Mouse (Mus musculus) thymus, adult 2 months (tissue): ENCODE results near the gene Drap1. TPM values are rescaled to one million over a fixed set of nuclear protein-coding genes. Genes with fewer than 3 reads are reported as not detected.
A peak's percentile ranks its signal among the peaks of the same experiment; 100 is the strongest.

Experiments used
- DNase-seq: peaks from one replicate; pipeline ENCODE4 v3.0.0; 2021
- H3K27ac ChIP-seq: fragments of 200-500 bp; 2 replicates; pipeline ENCODE4 v1.5.1; 2012; ENCODE audit warnings: low read length, control low read depth; ENCODE audit not compliant: control insufficient read depth, insufficient read depth
- H3K27me3 ChIP-seq: fragments of 200-500 bp; 2 replicates; pipeline ENCODE4 v1.6.1; 2012; ENCODE audit warnings: mild to moderate bottlenecking, low read length, moderate library complexity, mixed read lengths; ENCODE audit not compliant: control insufficient read depth, insufficient read depth
- H3K36me3 ChIP-seq: fragments of 200-500 bp; 2 replicates; pipeline ENCODE4 v1.6.1; 2012; ENCODE audit warnings: mild to moderate bottlenecking, low read length, moderate library complexity; ENCODE audit not compliant: control insufficient read depth, insufficient read depth
- H3K4me1 ChIP-seq: fragments of 200-500 bp; replicated peaks from 2 replicates; pipeline ENCODE4 v1.6.1; 2012; ENCODE audit warnings: low read length; ENCODE audit not compliant: control insufficient read depth, insufficient read depth
- H3K4me3 ChIP-seq: fragments of 200-500 bp; 2 replicates; pipeline ENCODE4 v1.5.1; 2012; ENCODE audit warnings: mild to moderate bottlenecking, low read length, control low read depth, moderate library complexity; ENCODE audit not compliant: control insufficient read depth, insufficient read depth
- CTCF ChIP-seq: fragments of 200-500 bp; IDR thresholded peaks from 2 replicates; pipeline ENCODE4 v1.5.1; 2012; ENCODE audit warnings: mild to moderate bottlenecking, control low read depth, low read length, moderate library complexity, borderline replicate concordance; ENCODE audit not compliant: control insufficient read depth, poor library complexity, insufficient read depth; ENCODE audit errors: extremely low read depth
- POLR2A ChIP-seq: fragments of 200-500 bp; IDR thresholded peaks from 2 replicates; pipeline ENCODE4 v1.6.1; 2012; ENCODE audit warnings: mild to moderate bottlenecking, low read length, control low read depth, moderate library complexity; ENCODE audit not compliant: control insufficient read depth, poor library complexity, insufficient read depth; ENCODE audit errors: extremely low read depth
- WGBS: fragments of 180-500 bp; shearing (Covaris S2); methylation state at CpG from one replicate; pipeline ENCODE4 v1.1.7; 2018; 5-methylcytosine and 5-hydroxymethylcytosine counted together
- polyA plus RNA-seq: library from polyadenylated mRNA; depleted of rRNA; stranded (reverse); fragments of >200 nt; gene quantifications from 2 replicates; pipeline ENCODE4 v1.2.3, GENCODE M21; 2012

Drap1 gene
- polyA plus RNA-seq, 1 experiment = 133 TPM

DNA sequence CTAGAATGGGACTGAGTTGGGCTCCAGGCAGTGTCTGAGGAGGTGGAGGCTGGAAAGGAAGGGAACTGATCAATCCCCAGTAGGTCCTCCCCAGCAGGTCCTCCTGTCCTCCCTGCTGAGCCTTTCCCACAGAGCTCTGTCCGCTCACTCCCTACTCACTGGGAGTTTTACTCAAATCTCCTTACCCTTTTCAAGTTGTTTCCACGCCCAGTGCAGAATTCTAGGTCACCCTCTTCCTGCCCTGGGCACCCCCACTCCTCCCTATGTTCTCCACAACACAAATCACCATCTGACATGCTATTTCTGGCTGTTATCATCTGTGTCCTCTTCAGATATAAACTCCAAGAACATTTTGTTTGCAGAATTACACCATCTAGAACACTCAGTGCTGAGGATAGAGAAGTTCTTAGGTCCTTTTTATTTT lies 10.2 kb downstream of the Drap1 start:
- 89% methylated on average over 2 of the region's 2 CpGs for WGBS
- no peak for DNase-seq
- Histone ChIP-seq H3K4me3 (no peak overlapping the region), H3K27me3 (no peaks in the 10 kb centered on the region), H3K4me1 (0 out of 2 replicates have a peak, but pooled peaks cover 3% of the 10 kb centered on the region), H3K36me3 (peaks cover 11% of the 10 kb centered on the region; the same call in 1 of the 2 replicates), H3K27ac (no peak overlapping the region)
- TF ChIP-seq POLR2A (no peak), CTCF (no peak)

DNA sequence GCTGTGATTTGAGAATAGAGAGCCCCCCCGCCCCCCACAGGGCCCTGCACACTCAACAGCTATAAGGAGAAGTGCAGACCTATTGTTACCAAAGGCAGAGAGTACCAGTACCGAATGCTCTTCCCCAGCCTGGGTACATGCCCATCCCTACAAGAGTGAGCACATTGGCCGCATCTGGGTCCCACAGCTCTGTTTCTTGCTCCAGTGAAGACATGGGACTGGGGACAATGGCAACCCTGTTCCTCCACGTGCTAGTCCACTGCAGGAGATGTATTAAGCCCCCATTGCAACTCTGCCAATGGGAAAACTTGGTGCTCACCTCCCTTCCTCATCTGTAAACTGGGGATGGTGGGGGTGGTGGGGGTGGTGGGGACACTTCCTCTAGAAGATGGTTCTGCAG lies 10.9 kb downstream of the Drap1 start:
- Histone ChIP-seq H3K4me3 (no peak overlapping the region), H3K36me3 (peaks cover 11% of the 10 kb centered on the region; the same call in 1 of the 2 replicates), H3K4me1 (0 out of 2 replicates have a peak, but pooled peaks cover 7% of the 10 kb centered on the region), H3K27me3 (no peaks in the 10 kb centered on the region), H3K27ac (no peak overlapping the region)
- no peak for DNase-seq
- WGBS = 97% methylated on average over 4 of the region's 4 CpGs
- TF ChIP-seq CTCF (no peak), POLR2A (no peak)

DNA sequence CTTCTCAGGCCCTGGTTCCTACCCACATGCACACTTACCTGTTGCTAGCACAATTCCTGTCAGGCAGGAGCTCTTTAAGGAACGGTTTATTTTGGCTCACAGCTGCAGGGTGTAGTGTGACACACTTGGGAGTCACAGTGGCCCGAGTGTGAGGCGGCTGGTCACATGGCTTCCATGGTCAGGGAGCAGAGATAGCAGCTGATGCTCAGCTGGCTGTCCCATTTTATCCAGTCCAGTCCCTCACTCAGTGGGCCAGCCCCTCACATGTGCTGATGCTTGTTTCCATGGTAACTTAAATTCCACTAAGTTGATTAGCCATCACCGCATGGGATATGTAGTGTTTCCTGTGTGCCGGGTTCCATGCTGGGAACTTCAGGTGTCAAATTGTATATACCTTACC lies 12.8 kb downstream of the Drap1 start:
- peaks cover 16% of the 10 kb centered on the region for H3K4me1 ChIP-seq
- TF ChIP-seq CTCF = no peak
- TF ChIP-seq POLR2A = no peak
- 94% methylated on average over 5 of the region's 5 CpGs for WGBS
- H3K36me3 ChIP-seq = no peaks in the 10 kb centered on the region
- no peaks in the 10 kb centered on the region for H3K27me3 ChIP-seq
- H3K27ac ChIP-seq = no peak overlapping the region
- H3K4me3 ChIP-seq = no peak overlapping the region
- DNase-seq = no peak

DNA sequence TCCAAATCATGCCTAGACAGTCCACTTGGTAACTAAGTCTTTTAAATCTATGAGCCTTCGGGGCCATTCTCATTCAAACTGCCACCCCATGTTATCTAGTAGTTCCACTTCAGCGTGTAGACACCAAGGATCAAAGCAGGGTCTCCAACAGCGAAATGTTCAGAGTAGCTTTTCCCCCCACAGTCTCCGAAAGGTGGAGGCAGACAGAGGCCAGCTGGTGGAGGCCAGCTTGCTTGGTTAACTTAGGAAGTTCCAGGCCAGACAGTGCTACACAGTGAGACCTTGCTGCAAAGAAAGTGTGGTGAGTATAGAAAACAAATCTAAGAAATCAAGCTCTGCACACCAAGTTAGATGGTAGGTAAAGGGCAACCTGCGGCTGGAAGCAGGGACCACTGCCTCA lies 14.1 kb downstream of the Drap1 start:
- Histone ChIP-seq H3K4me3 (no peak overlapping the region), H3K27ac (no peak overlapping the region), H3K36me3 (no peaks in the 10 kb centered on the region), H3K27me3 (no peaks in the 10 kb centered on the region), H3K4me1 (peaks cover 18% of the 10 kb centered on the region)
- DNase-seq = no peak
- TF ChIP-seq CTCF (no peak), POLR2A (no peak)
- WGBS = 98% methylated on average over 5 of the region's 5 CpGs

DNA sequence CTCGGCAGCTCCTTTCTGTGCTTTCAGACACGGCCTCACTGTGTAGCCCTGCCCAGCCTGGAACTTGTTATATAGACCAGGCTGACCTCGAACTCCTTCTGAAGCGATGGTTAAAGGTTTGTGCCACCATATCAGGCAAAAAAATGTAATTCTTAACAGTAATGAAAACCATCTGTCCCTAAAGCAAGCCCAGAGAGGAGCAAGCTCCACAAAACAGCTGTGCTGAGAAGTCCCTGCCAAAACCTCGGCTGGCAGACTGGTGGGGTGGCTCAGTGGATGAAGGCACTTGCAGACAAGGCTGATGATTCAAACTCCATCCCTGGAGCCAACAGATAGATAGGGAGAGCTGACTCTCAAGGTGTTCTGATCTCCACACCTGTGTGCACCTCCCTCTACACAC lies 15.7 kb downstream of the Drap1 start:
- Histone ChIP-seq H3K36me3 (no peaks in the 10 kb centered on the region), H3K4me3 (no peak overlapping the region), H3K27me3 (no peaks in the 10 kb centered on the region), H3K27ac (peak overlapping the region; percentile 5; the same call in 1 of the 2 replicates), H3K4me1 (peaks cover 18% of the 10 kb centered on the region)
- WGBS = 80% methylated on average over 5 of the region's 5 CpGs
- no peak for DNase-seq
- TF ChIP-seq CTCF = no peak

DNA sequence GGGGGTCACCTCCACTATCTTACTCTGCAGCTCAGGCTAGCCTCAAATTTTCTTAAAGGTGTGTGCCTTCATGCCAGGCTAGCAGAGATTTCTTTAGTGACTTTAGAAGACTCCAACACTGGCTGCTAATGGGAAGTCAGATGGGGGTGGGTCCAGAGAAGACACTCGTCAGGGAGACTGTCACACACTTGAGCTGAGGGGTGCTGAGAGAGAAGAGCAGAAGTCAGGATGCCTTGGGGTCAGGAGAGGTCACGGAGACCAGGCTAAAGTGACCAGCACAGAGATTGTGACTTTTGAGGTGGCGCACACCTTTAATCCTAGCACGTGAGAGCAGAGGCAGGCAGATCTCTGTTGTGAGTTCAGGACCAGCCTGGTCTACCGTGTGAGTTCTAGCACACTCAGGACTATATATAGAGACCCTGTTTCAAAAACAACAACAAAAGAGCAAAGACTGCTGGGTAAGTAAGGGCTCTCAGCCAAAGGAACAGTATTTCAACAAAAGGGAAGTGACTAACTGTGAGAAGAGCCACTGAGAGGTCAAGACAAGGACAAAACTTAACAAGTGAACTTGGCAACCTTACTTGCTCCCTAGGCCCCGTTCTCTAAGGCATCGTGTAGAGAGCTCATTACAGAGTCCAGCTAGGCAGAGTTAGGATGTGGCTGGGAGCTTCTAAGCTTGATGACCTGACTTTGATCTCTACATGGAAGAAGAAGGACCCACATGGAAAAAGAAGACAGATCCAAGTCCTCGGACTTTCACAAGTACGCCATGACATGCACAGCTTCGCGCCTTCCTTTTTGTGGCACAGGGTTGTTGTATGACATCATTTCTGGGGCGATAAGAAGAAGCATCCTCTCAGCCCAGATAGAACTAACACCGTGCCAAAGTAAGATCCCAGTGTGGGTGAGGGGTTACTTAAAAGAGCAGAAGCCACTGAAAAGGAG lies 16.4 kb downstream of the Drap1 start:
- peak overlapping the region; percentile 37 for H3K27ac ChIP-seq
- no peak for TF ChIP-seq CTCF
- no peak for TF ChIP-seq POLR2A
- WGBS = 76% methylated on average over 13 of the region's 13 CpGs
- no peak for DNase-seq
- no peaks in the 10 kb centered on the region for H3K27me3 ChIP-seq
- peaks cover 18% of the 10 kb centered on the region for H3K4me1 ChIP-seq
- no peak overlapping the region for H3K4me3 ChIP-seq
- H3K36me3 ChIP-seq = no peaks in the 10 kb centered on the region
